Mouse (Mus musculus) kidney, embryonic 14.5 days (tissue): ENCODE results near the gene Trub1. TPM values are rescaled to one million over a fixed set of nuclear protein-coding genes. Genes with fewer than 3 reads are reported as not detected.

Experiments
- ATAC-seq: fragments of 200-750 bp; cut with Nextera tagmentation; 2 replicates; pipeline ENCODE4 v1.8.0; 2017; ENCODE audit warnings: moderate number of reproducible peaks, mild to moderate bottlenecking, moderate TSS enrichment, moderate library complexity; ENCODE audit not compliant: low FRiP score, low TSS enrichment
- H3K27ac ChIP-seq: fragments of 300-500 bp; sonication (generic); 2 replicates; pipeline ENCODE4 v1.5.1; 2014; ENCODE audit warnings: low read depth, mild to moderate bottlenecking, low read length, moderate library complexity, mixed read lengths
- H3K27me3 ChIP-seq: fragments of 300-500 bp; sonication (generic); 2 replicates; pipeline ENCODE4 v1.6.1; 2014; ENCODE audit warnings: mild to moderate bottlenecking, low read length; ENCODE audit not compliant: control insufficient read depth, insufficient read depth
- H3K36me3 ChIP-seq: fragments of 300-500 bp; sonication (generic); 2 replicates; pipeline ENCODE4 v1.6.1; 2014; ENCODE audit warnings: low read length, mixed read lengths; ENCODE audit not compliant: control insufficient read depth, insufficient read depth
- H3K4me1 ChIP-seq: fragments of 300-500 bp; sonication (generic); 2 replicates; pipeline ENCODE4 v1.6.1; 2014; ENCODE audit warnings: low read length, mixed read lengths; ENCODE audit not compliant: control insufficient read depth, insufficient read depth
- H3K4me2 ChIP-seq: fragments of 300-500 bp; sonication (generic); replicated peaks from 2 replicates; pipeline ENCODE4 v1.6.1; 2014; ENCODE audit warnings: low read depth, mild to moderate bottlenecking, low read length
- H3K4me3 ChIP-seq: fragments of 300-500 bp; sonication (generic); 2 replicates; pipeline ENCODE4 v1.5.1; 2014; ENCODE audit warnings: mild to moderate bottlenecking, low read length
- H3K9ac ChIP-seq: fragments of 300-500 bp; sonication (generic); 2 replicates; pipeline ENCODE4 v1.6.1; 2014; ENCODE audit warnings: low read depth, mild to moderate bottlenecking, low read length, moderate library complexity
- H3K9me3 ChIP-seq: fragments of 300-500 bp; sonication (generic); 2 replicates; pipeline ENCODE4 v1.6.1; 2016; ENCODE audit warnings: low read length; ENCODE audit not compliant: control insufficient read depth
- WGBS: fragments of 180-500 bp; shearing (Covaris S2); extraction: QIAGEN DNeasy Blood & Tissue Kit; methylation state at CpG from one replicate; pipeline ENCODE4 v1.1.7; 2014; 5-methylcytosine and 5-hydroxymethylcytosine counted together
- polyA plus RNA-seq: library from polyadenylated mRNA; unstranded; fragments of >200 nt; fragmentation: Nextera tagmentation; extraction: Ambion mirVana; gene quantifications from 2 replicates; pipeline ENCODE4 v1.2.1, GENCODE M21; 2014

The Trub1 gene
- polyA plus RNA-seq, 1 experiment from 2014 or later, result 33.9 TPM

DNA sequence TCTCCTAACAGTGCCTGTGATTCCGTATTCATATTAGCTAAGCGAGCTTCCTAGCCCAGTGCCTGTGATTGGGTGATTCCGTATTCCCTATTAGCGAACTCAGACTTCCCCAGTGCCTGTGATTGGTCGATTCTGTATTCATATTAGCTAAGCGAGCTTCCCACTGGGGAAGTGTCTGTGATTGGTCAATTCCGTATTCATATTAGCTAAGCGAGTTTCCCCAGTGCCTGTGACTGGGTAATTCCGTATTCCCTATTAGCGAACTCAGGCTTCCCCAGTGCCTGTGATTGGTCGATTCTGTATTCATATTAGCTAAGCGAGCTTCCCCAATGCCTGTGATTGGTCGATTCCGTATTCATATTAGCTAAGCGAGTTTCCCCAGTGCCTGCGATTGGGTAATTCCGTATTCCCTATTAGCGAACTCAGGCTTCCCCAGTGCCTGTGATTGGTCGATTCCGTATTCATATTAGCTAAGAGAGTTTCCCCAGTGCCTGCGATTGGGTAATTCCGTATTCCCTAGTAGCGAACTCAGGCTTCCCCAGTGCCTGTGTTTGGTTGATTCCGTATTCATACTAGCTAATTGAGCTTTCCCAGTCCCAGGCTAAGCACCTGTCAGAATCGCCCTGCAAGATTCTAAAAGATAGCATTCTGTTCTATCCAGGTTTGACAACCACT is 2.7 kb downstream of the Trub1 start:
- ATAC-seq, result no peak

DNA sequence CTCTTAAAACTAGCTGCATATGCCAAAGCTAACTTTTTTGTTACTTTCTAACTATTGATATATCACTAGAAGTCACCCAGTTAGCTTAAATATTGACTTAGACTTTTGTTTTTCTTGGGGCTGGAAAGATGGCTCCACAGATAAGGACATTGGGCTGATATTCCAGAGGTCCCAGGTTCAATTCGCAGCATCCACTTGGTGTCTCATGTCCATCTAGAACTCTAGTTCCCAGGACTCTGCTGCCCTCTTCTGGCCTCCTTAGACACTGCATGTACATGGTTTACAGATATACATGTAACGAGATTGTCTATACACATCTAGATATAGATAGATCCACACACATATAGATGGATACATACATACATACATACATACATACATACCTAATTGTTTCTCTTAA is 4.4 kb downstream of the Trub1 start:
- WGBS, result 83% methylated on average over 2 of the region's 2 CpGs
- no peak for ATAC-seq
- Histone ChIP-seq H3K27ac (no peak overlapping the region), H3K4me1 (peaks cover 10% of the 10 kb centered on the region; the same call in 1 of the 2 replicates), H3K36me3 (peaks cover 5% of the 10 kb centered on the region; the same call in 1 of the 2 replicates), H3K27me3 (no peaks in the 10 kb centered on the region), H3K9ac (no peak overlapping the region), H3K4me2 (no peak overlapping the region), H3K4me3 (no peak overlapping the region), H3K9me3 (peaks cover 3% of the 10 kb centered on the region; the same call in 1 of the 2 replicates)

More for the DNA sequence above, 2.7 kb downstream of the Trub1 start:
- 94% methylated on average over 25 of the region's 25 CpGs for WGBS
- no peaks in the 10 kb centered on the region for H3K27me3 ChIP-seq
- H3K4me3 ChIP-seq, result no peak overlapping the region
- peaks cover 3% of the 10 kb centered on the region; the same call in 1 of the 2 replicates for H3K9me3 ChIP-seq
- H3K9ac ChIP-seq, result no peak overlapping the region
- no peak overlapping the region for H3K4me2 ChIP-seq
- peaks cover 10% of the 10 kb centered on the region; the same call in 1 of the 2 replicates for H3K4me1 ChIP-seq
- H3K36me3 ChIP-seq, result no peaks in the 10 kb centered on the region; the same call in 1 of the 2 replicates
- no peak overlapping the region for H3K27ac ChIP-seq

DNA sequence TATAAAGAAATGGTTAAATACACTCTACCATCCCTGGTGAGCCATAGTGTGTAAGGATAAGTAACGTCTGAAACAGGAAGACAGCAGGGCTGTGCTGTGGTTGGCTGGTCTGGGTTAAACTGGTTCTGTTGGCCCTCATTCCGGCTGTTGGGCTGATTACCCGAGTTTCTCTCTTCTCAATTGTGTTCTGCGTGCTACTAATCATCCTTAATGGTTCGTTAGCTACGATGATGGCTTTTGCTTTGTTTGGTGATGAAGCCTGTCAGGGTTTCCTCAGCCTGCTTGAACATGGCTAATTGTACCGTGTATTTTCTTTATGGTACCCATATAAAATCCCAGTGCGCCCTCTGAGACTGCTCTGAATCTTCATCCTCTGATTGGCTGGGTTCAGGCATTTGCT is 11.0 kb downstream of the Trub1 start:
- Histone ChIP-seq H3K4me3 (no peak overlapping the region), H3K9me3 (no peaks in the 10 kb centered on the region), H3K36me3 (peaks cover 12% of the 10 kb centered on the region; the same call in 1 of the 2 replicates), H3K4me1 (no peaks in the 10 kb centered on the region), H3K4me2 (no peak overlapping the region), H3K27ac (no peak overlapping the region), H3K27me3 (no peaks in the 10 kb centered on the region), H3K9ac (no peak overlapping the region)
- 71% methylated on average over 8 of the region's 8 CpGs for WGBS
- ATAC-seq, result no peak

DNA sequence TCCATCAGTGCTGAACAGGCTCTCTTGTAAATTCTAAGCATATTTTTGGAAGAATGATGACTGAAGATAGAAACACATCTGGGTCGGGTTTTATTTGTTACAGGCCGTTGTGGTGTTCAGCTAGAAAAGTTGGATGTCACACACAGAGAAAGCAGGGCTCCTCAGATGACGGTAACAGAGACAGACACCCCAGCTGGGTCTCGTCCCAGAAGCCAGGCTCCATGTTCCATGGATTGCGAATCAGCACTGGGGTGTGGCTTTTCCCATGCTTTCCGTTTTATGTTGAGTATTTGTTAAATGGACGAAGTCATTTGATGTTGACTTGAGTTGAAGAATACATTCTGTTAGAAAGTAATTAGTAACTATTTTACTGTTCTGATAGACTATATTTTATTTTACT is 13.0 kb downstream of the Trub1 start:
- H3K9ac ChIP-seq, result no peak overlapping the region
- H3K27ac ChIP-seq, result no peak overlapping the region
- H3K4me1 ChIP-seq, result no peaks in the 10 kb centered on the region; the same call in 1 of the 2 replicates
- WGBS, result 70% methylated on average over 7 of the region's 7 CpGs
- no peak for ATAC-seq
- no peak overlapping the region for H3K4me3 ChIP-seq
- no peaks in the 10 kb centered on the region for H3K9me3 ChIP-seq
- H3K36me3 ChIP-seq, result peaks cover 16% of the 10 kb centered on the region; the same call in 1 of the 2 replicates
- H3K4me2 ChIP-seq, result no peak overlapping the region
- H3K27me3 ChIP-seq, result no peaks in the 10 kb centered on the region

DNA sequence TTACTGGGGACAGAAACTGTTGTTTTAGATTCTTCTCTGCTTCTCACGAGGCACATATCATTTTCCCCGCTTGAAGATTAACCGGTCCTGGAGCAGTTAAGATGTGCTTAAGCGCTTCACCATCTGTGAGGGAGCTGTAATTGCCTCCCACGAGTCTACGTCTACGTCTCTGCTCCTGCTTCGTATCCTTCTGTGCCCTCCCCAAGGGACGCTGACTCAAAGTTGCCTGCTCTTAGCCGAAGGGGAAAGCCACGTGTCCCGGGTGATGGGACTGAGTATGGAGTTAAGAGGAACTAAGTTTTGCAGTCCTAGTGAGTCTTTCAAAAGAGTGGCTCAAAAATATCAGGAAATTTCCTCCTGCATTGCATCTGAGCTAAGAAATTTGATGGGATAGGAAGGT is 18.3 kb downstream of the Trub1 start:
- Histone ChIP-seq H3K9ac (no peak overlapping the region), H3K4me1 (no peaks in the 10 kb centered on the region; the same call in 1 of the 2 replicates), H3K4me2 (no peak overlapping the region), H3K36me3 (peaks cover 10% of the 10 kb centered on the region; the same call in 1 of the 2 replicates), H3K27ac (no peak overlapping the region), H3K4me3 (no peak overlapping the region), H3K9me3 (no peaks in the 10 kb centered on the region), H3K27me3 (no peaks in the 10 kb centered on the region)
- WGBS, result 54% methylated on average over 12 of the region's 12 CpGs
- ATAC-seq, result no peak

DNA sequence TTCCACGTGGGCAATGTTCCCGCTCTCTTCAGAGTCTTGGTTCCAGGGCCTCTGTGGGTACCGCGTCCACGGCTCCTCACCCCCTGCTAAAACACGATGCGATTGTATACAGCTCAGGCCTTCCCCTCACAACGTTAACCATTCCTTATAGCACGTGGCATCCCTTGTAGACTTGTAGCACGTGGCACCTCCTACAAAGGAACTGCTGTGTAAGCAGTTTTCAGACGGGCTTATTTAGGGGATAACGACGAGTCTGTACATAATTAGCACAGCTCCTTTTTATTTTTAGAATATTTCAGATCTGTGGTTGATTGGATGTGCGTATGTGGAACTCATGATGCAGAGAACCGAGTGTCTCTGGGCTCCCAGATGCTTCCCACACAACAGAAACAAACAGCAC is 19.5 kb downstream of the Trub1 start:
- Histone ChIP-seq H3K4me2 (no peak overlapping the region), H3K9ac (no peak overlapping the region), H3K27ac (no peak overlapping the region), H3K4me1 (no peaks in the 10 kb centered on the region; the same call in 1 of the 2 replicates), H3K9me3 (no peaks in the 10 kb centered on the region), H3K27me3 (no peaks in the 10 kb centered on the region), H3K36me3 (peaks cover 10% of the 10 kb centered on the region; the same call in 1 of the 2 replicates), H3K4me3 (no peak overlapping the region)
- WGBS, result 84% methylated on average over 15 of the region's 15 CpGs
- no peak for ATAC-seq

DNA sequence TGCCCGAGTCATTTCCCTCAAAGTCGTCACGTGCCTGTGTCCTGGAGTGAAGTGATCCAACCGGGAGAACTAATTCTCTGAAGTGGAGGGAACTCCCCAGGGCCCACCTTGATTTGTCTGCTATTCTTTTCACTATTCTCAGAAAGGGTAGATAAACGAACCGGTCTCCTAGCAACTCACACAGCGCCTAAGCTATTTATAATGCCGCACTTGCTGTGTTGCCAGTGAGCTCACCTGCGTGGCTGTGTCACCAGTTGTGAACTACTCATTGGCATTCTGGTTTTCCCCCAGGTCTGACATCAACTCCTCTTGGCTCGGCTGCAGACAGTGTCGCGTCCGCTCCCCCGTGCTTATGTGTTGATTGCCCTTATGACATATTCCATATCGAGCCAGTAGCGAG is 20.6 kb downstream of the Trub1 start:
- Histone ChIP-seq H3K36me3 (peaks cover 10% of the 10 kb centered on the region; the same call in 1 of the 2 replicates), H3K27me3 (no peaks in the 10 kb centered on the region), H3K27ac (no peak overlapping the region), H3K4me1 (no peaks in the 10 kb centered on the region; the same call in 1 of the 2 replicates), H3K9ac (no peak overlapping the region), H3K4me2 (no peak overlapping the region), H3K9me3 (no peaks in the 10 kb centered on the region), H3K4me3 (no peak overlapping the region)
- WGBS, result 78% methylated on average over 16 of the region's 16 CpGs
- no peak for ATAC-seq

DNA sequence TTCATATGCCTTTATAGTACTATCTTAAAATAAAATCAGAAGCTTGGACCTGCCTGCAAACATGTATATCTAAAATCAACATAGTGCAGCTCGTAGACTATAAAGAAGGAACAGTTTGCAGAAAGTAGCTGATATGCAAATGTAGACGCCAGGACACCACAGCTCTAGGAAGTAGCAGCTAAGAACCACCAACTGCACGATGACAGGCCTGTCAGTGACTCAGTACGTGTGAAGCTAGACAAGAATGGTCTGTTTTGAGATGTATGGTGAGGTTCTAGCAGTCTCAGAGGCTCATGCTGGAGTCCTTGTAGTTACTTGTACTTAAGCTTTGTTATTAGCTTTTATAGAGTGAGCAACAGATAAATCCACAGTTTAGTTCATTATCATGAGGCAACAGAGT is 22.6 kb downstream of the Trub1 start:
- 77% methylated on average over 4 of the region's 4 CpGs for WGBS
- H3K9ac ChIP-seq, result no peak overlapping the region
- peaks cover 3% of the 10 kb centered on the region; the same call in 1 of the 2 replicates for H3K36me3 ChIP-seq
- H3K9me3 ChIP-seq, result no peaks in the 10 kb centered on the region
- no peaks in the 10 kb centered on the region for H3K27me3 ChIP-seq
- peaks cover 4% of the 10 kb centered on the region; the same call in 1 of the 2 replicates for H3K4me1 ChIP-seq
- no peak overlapping the region for H3K27ac ChIP-seq
- no peak overlapping the region for H3K4me3 ChIP-seq
- no peak overlapping the region for H3K4me2 ChIP-seq
- ATAC-seq, result no peak

DNA sequence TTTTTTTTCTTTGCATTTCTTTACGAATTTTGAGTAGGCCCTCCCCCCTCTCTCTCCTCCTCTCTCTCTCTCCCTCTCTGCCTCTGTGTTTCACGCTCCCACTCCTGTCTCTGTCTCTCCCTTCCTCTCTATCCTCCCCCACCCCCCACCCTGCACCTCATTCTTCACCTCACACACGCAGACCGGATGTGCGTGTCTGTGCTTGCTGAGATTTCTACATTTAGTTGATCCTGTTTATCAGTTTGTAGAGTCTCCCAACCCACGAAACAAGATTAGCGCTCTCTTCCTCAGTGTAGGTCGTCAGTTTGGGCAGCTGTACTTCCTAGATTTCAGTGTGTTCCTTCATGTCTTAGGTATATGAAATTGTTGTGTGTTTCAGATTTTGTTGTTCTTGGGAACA is 24.6 kb downstream of the Trub1 start:
- Histone ChIP-seq H3K9ac (no peak overlapping the region), H3K4me1 (0 out of 2 replicates have a peak, but pooled peaks cover 4% of the 10 kb centered on the region), H3K4me3 (no peak overlapping the region), H3K4me2 (no peak overlapping the region), H3K9me3 (no peaks in the 10 kb centered on the region), H3K27me3 (no peaks in the 10 kb centered on the region), H3K36me3 (peaks cover 6% of the 10 kb centered on the region; the same call in 1 of the 2 replicates), H3K27ac (no peak overlapping the region)
- no peak for ATAC-seq
- 51% methylated on average over 8 of the region's 8 CpGs for WGBS
